Mouse (Mus musculus) fat pad, adult 2 months (tissue): ENCODE measurements around the gene Iqce.

Source experiments
- DNase-seq: peaks from one replicate; pipeline ENCODE4 v3.0.0-alpha.2; 2011; ENCODE audit warnings: low read depth, low spot score; ENCODE audit errors: extremely low read depth

Gene Iqce

DNA sequence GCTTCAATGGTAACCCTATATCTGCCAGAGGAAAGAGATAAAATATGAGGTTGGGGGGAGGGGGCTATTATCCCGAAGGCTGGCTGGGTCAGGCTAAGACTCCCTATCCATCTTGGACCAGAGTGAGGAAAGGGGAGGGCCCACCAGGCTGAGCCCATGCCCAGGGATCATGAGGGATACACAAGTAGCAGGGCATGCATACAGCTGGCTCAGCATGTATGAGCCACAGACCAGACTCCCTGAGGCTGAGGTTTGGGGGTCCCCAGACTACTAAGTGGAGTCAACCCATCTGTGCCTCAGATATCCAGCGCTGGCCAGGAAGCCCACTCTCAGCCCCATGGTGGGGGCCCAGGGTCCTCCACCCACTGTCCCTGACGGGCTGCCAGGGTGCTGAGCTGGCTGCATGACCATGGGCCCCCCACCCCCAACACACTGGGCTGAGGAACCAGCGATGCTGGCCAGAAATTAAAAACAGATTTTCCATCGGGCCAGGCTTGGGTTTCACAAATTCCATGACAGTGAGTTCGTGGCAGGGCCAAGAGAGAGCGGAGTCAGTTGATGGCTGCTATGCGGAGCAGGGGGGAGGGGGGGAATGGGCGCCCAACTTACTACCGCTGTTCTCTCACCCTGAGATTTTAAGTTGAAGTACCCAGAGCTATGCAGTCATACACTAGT, 60.8 kb downstream of the Iqce start:
- DNase-seq: no peak

DNA sequence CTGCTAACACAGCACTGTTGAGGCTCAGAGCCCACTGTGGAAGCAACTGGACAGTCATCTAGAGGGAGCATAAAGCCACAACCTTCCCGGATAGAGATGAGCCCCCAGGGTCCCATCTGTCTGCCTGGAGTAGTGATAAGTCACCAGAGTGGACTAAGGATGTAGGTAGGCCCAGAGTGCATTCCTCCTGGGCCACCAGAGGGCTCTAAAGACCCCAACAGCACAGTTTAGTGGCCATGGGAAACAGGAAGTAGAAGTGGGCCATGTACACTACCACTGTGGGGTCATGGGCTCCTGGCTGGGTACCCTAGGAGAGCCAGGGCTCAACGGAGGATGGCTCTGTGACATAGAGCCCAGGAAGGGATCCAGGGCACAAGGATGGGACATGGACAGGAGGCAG, 61.4 kb downstream of the Iqce start:
- no peak for DNase-seq

DNA sequence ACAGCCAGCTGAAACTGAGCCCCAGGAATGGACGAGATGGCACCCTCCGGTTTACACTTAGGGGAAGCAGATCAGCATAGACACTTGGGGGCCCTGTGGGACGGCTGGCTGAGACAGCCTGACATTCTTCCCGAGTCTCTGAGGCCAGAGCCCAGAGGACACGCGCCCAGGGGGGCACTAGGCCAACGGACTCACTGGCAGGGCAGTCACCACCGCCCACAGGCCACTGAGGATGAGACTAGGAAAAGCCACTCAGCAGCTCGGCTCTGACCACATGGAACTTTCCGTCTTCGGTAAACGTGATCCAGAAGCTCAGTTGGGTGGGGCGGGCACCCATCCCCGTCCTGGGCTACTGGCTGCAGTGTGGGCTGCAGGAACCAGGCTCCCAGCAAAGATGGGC, 62.3 kb downstream of the Iqce start:
- DNase-seq: no peak

DNA sequence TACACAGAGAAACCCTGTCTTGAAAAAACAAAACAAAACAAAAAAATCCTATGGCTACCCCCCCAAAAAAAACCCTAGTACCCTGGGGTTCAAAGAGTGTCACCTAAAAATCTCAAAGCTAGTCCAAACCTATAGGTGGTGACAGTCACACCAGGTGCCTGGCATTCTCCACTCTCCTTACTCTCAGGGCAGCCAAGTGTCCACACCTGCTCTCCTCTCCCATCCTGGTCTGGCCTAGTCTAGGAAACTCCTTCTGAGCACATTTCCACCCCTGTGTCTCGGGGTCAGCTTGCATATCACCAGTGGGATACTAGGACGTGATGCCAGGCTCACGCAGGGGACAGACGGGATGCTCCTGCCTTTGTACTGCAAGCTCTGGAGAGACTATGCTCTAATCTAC, 62.9 kb downstream of the Iqce start:
- no peak for DNase-seq

DNA sequence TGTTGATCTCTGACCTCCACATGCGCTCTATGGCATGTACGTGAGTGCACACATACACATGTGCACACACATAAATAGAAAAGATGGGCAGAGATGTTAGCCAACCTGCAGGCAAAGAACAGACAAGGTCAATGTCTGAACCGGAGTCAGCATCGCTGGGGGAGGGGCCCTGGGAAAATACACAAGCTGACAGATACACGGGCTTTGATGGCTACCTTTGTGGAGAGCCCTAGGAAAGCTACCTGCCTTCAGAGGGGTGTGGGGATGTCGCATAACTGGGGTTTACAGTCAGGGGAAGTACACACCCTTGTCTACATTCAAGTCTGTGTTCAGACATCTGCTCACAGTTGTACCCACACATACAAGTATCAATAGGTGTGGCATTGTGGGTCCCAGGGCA, 63.7 kb downstream of the Iqce start:
- no peak for DNase-seq

DNA sequence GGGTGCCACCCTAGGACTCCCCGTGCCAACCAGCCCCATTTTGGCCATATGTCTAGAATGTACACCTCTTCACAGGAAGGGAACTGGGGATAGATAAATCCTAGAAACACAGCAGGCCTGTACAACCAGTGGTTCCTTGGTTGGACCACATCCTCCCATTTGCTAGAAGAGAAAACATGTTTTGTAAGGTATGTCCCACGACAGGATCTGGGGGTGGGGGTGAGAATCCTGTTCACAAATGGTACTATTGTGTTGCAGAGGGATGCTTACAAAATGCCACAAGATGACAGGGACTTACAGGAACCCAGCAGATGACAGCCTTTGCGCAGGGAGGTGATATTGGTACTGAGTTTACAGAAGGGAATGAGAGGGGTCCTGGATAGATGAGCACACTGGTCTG, 64.2 kb downstream of the Iqce start:
- DNase-seq: no peak

DNA sequence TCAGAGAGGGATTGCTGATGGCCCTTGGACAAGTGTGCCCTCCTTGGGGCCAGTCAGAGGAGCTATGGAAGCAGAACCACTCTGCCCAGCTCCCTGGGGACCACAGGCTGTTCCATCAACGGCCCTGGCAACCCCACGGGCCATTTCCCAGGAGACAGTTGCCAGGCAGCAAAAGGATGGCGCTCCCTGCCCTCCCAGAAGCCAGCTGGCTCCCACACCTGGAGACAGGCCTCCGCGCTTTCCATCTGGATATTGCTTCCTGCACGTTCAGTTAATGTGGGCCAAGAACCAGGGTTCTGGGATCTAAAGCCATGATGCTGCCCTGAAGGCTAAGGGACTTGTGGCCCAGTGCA, 65.1 kb downstream of the Iqce start:
- no peak for DNase-seq

DNA sequence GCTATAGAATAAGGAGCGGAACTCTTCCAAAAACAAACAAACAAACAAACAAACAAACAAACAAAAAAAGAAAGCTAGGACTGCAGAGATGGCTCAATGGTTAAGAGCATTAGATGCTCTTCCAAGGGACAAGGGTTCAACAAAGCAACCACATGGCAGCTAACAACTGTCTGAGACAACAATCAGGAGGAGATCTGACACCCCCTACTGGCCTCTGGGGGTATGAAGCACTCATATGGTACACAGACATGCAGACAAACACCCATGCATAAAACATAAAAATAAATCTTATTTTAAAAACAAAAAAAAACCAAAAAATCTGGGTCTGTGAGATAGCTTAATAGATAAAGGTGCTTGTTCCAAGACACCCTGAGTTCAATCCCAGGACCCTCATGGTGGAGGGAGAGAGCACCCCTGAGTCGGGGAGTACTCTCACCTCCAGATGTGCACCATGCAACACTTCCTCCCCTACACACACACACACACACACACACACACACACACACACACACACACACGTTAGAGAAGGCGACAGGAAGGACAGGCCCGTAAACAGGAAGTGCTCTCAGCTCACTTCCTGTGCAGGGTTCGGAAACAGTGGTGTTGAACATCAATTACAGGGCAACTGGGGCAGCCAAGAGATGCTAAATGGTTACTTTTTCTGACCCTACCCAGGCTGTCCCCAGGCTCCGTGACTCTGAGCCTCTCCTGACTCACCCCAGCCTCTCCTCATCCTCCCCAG, 65.7 kb downstream of the Iqce start:
- DNase-seq: no peak

DNA sequence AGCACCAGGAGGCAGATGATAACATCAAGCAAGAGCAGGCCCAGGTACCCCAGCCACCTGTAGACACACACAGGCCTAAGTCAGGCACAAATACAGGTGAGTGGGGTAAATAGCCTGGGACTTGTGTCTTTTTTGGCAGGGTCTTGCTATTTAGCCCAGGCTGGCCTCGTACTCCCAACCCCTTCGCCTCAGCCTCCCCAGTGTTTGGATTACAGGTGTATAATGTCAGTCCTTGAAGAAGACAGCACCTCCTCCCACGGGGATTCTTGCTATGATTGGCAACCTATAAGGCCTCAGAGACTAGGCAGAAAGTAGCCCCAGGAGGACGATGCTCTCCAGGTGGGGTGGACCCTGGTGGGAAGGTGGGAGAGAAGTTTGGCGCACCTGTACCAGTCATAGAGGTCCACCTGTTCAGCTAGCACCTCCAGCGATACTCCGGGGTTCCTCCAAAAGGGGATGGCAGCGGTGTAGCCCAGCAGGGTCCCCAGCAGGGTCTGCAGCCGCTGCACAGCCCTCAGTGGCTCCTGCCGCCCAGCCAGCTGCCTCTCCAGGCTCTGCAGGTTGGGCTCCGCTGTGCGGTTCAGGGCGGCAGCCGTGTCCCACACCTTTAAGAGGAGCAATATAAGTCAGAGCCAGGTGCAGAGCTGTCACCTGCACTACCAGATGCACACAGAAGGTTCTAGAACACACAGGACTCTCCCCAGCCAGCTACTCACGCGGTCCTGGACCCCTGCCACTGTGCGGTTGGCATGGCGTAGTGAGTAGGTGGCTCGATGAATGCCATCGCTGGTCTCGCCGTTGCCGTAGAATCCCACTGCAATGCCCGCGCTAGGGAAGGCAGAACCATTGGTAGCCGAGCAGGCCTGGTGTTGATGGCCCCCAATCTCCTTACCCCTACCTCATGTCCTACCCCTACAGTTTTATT, 67.1 kb downstream of the Iqce start:
- no peak for DNase-seq

DNA sequence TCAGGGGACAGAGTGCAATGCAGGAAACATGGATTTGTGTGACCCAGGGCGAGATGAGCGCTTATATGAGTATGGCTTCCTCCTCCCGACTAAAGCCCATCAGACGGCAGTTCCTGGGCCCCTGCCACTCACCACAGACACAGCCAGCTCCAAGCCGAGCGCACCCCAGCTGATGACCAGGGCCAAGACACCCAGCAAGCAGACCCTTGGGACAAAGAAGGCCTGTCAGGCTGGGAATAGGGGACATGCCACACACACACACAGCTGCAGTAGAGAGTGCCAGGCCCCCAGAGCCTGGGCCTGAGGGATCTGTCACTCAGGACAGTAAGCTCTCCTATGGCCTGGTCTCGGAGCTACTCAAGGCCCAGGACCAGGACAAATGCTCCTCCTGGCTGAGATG, 68.7 kb downstream of the Iqce start:
- no peak for DNase-seq

DNA sequence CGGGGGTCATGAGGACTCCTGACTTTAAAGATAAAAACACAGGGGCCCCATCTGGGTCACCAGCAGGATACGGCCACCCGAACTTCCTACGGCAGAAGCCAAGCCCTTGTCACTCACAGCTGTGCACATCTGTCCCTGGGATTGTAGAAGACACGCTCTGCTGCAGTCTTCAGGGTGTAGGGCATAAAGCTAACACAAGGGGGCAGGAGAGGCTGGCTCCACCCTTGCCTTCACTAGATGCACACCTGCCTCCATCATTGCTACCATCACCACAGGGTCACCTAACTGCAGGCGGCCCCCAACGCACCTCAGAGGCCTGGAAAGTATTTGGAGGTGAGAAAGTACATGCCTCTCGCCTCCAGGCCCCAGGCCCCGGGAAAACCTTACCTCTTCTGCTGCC, 73.2 kb downstream of the Iqce start:
- DNase-seq: no peak

DNA sequence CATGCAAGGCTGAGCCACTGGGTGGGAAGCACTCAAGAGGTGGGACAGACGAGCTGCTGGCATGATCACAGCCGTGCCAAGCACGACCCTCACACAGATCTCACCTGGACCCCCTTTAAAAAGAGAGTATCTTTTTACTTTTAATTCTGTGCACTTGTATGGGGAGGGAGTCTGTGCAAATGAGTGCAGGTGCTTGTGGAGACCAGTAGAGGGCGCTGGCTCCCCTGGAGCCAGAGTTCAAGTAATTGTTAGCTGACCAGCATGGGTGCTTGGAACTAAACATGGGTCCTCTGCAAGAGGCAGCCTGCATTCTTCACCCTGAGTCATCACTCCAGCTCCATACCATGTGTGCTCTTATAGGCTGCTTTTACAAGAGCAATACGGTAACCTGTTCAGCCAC, 74.6 kb downstream of the Iqce start:
- no peak for DNase-seq

DNA sequence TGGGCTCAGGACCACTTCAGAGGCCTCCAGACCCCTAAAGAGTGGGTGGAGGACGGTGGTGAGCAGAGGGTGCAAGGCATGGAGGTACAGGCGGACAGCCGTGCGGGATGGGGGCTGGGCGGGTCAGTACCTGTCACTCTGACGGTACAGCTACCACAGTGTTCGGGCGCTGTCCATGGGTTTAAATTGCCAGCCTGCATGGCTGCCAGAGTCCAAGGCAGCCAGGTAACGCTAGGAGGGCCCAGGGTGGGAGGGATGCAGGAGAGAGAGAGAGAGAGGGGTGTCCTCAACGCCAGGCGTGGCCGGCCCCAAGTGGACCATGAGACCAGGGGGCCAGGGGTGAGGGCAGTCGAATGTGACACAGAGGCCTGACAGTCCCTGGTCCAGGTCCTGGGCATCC, 77.2 kb downstream of the Iqce start:
- DNase-seq: no peak

DNA sequence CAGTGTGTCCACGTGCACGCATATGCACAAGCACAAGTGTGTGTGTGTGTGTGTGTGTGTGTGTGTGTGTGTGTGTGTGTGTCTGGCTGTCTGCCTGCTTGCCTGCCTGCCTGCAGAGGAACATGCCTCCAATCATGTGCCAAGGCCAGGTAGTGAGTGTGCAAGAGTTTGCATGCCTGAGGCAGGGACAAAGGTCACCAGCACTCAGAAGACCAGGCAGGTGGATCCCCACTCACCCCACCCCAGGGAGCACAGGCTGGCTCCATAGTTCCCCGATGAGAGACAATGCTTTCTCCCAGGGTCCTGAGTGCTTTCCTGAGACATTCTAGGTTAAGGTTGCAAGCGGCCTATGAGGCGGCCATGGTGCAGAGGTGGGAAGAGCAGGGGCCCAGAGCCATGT, 77.9 kb downstream of the Iqce start:
- no peak for DNase-seq

DNA sequence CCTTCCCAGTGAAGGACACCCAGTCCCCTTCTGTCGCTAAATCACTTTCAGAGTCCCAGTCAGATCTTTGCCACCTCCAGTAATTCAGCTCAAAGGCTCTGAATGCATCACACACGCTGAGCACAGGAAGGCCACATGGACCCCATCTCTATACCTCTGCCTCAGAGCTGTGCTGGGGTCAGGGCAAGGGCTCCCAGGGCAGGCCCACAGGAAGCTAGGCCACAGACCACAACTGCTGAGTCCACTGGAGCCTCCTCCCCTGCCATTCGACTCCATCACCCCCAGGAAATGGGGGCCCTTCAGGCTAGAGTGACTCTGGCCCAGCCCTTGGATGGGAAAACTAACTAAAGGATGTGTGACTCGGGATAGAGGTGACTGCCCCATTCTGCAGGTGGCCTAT, 78.4 kb downstream of the Iqce start:
- DNase-seq: no peak

DNA sequence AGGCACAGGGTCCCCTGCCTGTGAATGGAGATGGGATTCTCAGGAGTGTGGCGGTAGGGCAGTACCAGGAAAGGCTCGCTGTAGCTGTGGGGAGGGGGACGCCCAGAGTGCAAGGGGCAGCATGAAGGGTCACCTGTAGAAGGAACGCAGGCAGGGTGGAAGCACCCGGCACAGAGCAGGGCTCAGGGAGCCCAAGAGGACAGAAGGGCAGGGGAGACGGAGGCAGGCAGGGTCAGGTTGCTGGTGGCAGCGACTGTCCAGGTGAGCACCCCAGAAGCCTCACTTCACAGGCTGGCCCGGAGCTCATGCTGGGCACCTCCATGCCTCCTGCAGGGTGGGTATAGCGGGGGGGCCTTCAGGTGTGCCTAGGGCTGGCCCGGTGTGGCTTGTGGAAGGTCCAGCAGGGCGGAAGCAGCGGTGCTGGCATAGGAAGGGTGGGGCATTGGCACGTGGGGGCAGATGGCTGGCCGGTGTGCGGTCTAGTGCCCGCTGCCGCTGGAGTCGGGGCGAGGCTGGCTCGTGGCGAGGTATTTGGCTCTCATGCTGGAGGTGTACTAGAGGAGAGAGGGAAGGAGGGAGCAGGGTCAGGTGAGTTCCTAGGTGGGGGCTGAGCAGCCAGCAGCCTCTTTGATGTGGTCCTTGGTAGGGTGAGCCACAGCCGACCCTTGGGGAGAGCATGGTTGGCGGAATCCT, 79.1 kb downstream of the Iqce start:
- no peak for DNase-seq

DNA sequence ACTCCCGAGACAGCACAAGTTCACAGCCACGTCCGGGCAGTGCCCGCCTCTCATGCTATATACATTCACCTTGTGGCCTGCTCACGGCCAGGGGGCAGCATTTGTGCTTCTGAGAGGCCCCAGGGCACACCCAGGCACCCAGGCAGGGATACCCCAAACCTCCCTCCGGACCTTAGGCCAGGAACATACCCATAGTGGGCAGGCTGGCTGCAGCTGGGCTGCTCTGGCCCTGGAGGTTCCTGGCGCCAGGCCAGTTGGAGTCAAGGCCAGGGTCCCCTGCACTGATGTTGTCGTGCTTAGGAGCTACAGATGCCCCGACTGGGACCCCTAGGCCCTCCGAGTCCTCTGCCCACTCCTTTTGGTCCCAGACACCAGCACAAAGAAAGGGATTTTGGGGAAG, 80.7 kb downstream of the Iqce start:
- DNase-seq: no peak

DNA sequence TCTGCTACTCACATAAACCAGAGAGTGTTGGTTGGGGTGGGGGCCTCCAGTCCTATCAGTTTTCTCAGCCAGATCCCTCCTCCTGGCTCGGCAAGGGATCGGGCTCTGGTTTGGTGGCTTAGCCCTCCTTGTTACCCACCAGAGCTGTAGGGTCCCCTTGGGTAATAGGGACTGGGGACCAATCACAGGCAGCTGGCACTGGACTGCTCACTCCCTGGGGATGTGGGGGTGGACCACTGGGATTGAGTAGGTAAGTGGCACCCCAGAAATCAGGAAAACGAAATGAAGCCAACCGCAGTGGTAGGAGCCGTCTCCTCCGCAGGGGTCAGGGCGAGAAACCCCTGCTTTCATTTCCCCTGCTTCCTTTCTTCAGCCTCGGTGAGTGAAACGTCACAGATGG, 81.1 kb downstream of the Iqce start:
- no peak for DNase-seq

DNA sequence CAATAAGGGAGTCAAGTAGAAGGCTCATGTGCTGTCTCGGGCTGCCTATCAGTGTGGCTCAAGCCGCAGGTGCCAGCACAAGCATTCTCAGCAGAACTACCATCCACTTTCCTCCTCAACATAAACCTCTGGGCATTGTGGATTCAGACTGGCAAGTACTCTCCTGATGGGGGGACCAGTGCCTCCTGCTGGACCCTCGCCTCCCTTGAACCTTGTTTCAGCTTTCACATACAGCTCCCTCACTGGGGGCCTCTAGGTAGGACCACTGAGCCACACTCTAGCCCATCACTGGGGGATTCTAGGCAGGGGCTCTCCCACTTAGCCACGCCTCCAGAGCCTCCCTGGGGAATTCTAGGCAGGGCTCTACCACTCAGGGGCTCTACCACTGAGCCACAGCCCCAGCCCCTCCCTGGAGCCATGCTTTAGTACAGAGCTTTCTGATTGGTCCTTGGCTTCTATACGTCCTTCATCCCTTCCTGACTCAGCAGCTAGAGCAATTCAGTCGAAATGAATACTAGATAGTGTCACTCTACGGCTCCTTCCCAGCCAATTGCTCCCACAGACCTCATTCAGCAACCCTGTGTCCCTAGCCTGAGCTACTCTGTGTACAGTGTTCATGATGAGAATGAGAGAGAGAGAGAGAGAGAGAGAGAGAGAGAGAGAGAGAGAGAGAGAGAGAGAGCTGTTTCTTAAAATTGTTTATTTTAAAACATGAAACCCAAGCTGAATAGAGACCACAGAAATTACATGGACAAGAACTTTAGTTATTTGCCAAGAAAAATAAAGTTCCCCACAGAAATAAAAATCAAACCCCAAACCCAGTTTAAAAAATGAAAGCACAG, 82.1 kb downstream of the Iqce start:
- no peak for DNase-seq

DNA sequence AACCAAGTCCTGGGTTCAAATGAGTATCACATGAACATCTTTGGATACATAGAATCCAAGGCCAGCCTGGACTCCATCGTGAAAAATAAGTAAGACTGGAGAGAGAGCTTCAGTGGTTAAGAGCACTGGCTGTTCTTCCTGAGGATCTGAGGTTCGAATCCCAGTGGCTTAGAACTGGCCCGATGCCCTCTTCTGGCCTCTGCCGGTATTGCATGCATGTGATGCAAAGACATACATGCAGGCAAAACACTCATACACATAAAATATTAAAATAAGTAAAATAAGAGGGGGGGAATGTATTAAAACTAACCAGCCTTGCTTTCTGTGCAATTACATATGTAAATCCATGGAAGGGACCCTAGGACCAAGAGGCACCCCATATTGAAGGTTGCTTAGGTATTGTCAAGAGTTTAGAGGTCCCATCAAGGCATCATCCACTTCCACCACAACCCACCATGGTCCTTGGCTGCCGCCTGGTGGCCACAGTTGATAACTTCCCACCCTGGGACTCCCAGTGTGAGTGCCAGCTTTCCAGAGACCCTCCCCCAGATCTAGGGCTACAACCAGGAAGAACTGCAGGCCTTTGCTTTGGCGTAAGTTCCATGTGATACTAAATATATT, 82.9 kb downstream of the Iqce start:
- no peak for DNase-seq
